Mouse (Mus musculus) MEL (cell line): ENCODE measurements around the gene Rgs12. TPM values are rescaled to one million over a fixed set of nuclear protein-coding genes. Genes with fewer than 3 reads are reported as not detected.

Source experiments
- DNase-seq: peaks from one replicate; pipeline ENCODE4 v3.0.0; 2011; ENCODE audit warnings: low read depth, low spot score
- H3K27ac ChIP-seq: 2 replicates; pipeline ENCODE4 v1.5.1; 2012; ENCODE audit warnings: low read depth, mild to moderate bottlenecking, control low read depth, low read length, moderate library complexity; ENCODE audit not compliant: control insufficient read depth
- H3K27me3 ChIP-seq, 2 experiments: fragments of 150-350 bp in 1 of 2; sonication (generic) in 1 of 2; 2 replicates each; pipeline ENCODE4 v1.6.1; 2012; ENCODE audit warnings: low read length in 2 of 2, mild to moderate bottlenecking in 2 of 2, improper control_type of control experiment in 1 of 2, moderate library complexity in 1 of 2; ENCODE audit not compliant: insufficient read depth in 2 of 2, control insufficient read depth in 1 of 2
- H3K36me3 ChIP-seq, 2 experiments: 2 replicates each; pipeline ENCODE4 v1.6.1; 2012 to 2014; ENCODE audit warnings: low read length in 2 of 2, improper control_type of control experiment in 1 of 2, inconsistent platforms in 1 of 2, mild to moderate bottlenecking in 1 of 2; ENCODE audit not compliant: insufficient read depth in 2 of 2, control insufficient read depth in 1 of 2
- H3K4me1 ChIP-seq, 2 experiments: fragments of 150-350 bp in 1 of 2; sonication (generic) in 1 of 2; 2 replicates each; pipeline ENCODE4 v1.6.1; 2012; ENCODE audit warnings: low read length in 2 of 2, improper control_type of control experiment in 1 of 2, mild to moderate bottlenecking in 1 of 2; ENCODE audit not compliant: insufficient read depth in 2 of 2, control insufficient read depth in 1 of 2
- H3K4me3 ChIP-seq, 2 experiments: fragments of 150-350 bp in 1 of 2; sonication (generic) in 1 of 2; 2 replicates each; pipeline ENCODE4 v1.5.1; 2012; ENCODE audit warnings: low read depth in 2 of 2, low read length in 2 of 2, mild to moderate bottlenecking in 2 of 2, moderate library complexity in 2 of 2, control low read depth in 1 of 2, improper control_type of control experiment in 1 of 2; ENCODE audit not compliant: control insufficient read depth in 1 of 2, insufficient read depth in 1 of 2
- H3K79me2 ChIP-seq: 2 replicates; pipeline ENCODE4 v1.6.1; 2012; ENCODE audit warnings: mild to moderate bottlenecking, low read length, moderate library complexity; ENCODE audit not compliant: control insufficient read depth, poor library complexity, insufficient read depth
- H3K9ac ChIP-seq: 2 replicates; pipeline ENCODE4 v1.6.1; 2012; ENCODE audit warnings: low read depth, mild to moderate bottlenecking, control low read depth, low read length, moderate library complexity; ENCODE audit not compliant: control insufficient read depth, poor library complexity, severe bottlenecking
- H3K9me3 ChIP-seq: fragments of 150-350 bp; sonication (generic); replicated peaks from 2 replicates; pipeline ENCODE4 v1.6.1; 2012; ENCODE audit warnings: mild to moderate bottlenecking, low read length, improper control_type of control experiment, moderate library complexity; ENCODE audit not compliant: insufficient read depth
- BHLHE40 ChIP-seq: IDR thresholded peaks from 2 replicates; pipeline ENCODE4 v1.6.1; 2012; ENCODE audit warnings: low read depth, mild to moderate bottlenecking, inconsistent platforms, low read length, improper control_type of control experiment, borderline replicate concordance
- E2F4 ChIP-seq: IDR thresholded peaks from 2 replicates; pipeline ENCODE4 v1.6.1; 2011; ENCODE audit warnings: low read depth, low read length, improper control_type of control experiment, borderline replicate concordance
- ELF1 ChIP-seq: IDR thresholded peaks from 2 replicates; pipeline ENCODE4 v1.6.1; 2014; ENCODE audit warnings: low read depth, mild to moderate bottlenecking, inconsistent platforms, low read length, improper control_type of control experiment, moderate library complexity
- EP300 ChIP-seq, 2 experiments: IDR thresholded peaks; 2 replicates each; pipeline ENCODE4 v1.6.1; 2011; ENCODE audit warnings: improper control_type of control experiment in 2 of 2, low read length in 2 of 2, low read depth in 1 of 2, mild to moderate bottlenecking in 1 of 2
- GABPA ChIP-seq: IDR thresholded peaks from 2 replicates; pipeline ENCODE4 v1.6.1; 2012; ENCODE audit warnings: low read depth, mild to moderate bottlenecking, inconsistent platforms, low read length, improper control_type of control experiment, moderate library complexity
- HCFC1 ChIP-seq: IDR thresholded peaks from 2 replicates; pipeline ENCODE4 v1.6.1; 2012; ENCODE audit warnings: low read depth, mild to moderate bottlenecking, inconsistent platforms, low read length, improper control_type of control experiment, moderate library complexity
- MAFK ChIP-seq: IDR thresholded peaks from 2 replicates; pipeline ENCODE4 v1.6.1; 2011; ENCODE audit warnings: low read depth, mild to moderate bottlenecking, low read length, improper control_type of control experiment, borderline replicate concordance
- MAX ChIP-seq: IDR thresholded peaks from 2 replicates; pipeline ENCODE4 v1.6.1; 2011; ENCODE audit warnings: low read length, improper control_type of control experiment
- MAZ ChIP-seq: IDR thresholded peaks from 2 replicates; pipeline ENCODE4 v1.6.1; 2012; ENCODE audit warnings: low read depth, mild to moderate bottlenecking, inconsistent platforms, low read length, improper control_type of control experiment
- MYB ChIP-seq: IDR thresholded peaks from 2 replicates; pipeline ENCODE4 v1.6.1; 2011; ENCODE audit warnings: mild to moderate bottlenecking, low read depth, low read length, improper control_type of control experiment
- MYC ChIP-seq: IDR thresholded peaks from 2 replicates; pipeline ENCODE4 v1.6.1; 2011; ENCODE audit warnings: low read depth, mild to moderate bottlenecking, low read length, improper control_type of control experiment, moderate library complexity
- NRF1 ChIP-seq: IDR thresholded peaks from 2 replicates; pipeline ENCODE4 v1.6.1; 2014; ENCODE audit warnings: low read depth, mild to moderate bottlenecking, inconsistent platforms, low read length, improper control_type of control experiment, moderate library complexity; ENCODE audit not compliant: poor library complexity, insufficient read depth, severe bottlenecking
- POLR2AphosphoS2 ChIP-seq: IDR thresholded peaks from 2 replicates; pipeline ENCODE4 v1.6.1; 2011; ENCODE audit warnings: low read length, improper control_type of control experiment
- POLR2AphosphoS5 ChIP-seq: IDR thresholded peaks from 2 replicates; pipeline ENCODE4 v1.6.1; 2012; ENCODE audit warnings: low read depth, borderline replicate concordance, mild to moderate bottlenecking, inconsistent platforms, low read length, moderate library complexity, mixed read lengths
- RCOR1 ChIP-seq: IDR thresholded peaks from 2 replicates; pipeline ENCODE4 v1.6.1; 2012; ENCODE audit warnings: low read depth, mild to moderate bottlenecking, inconsistent platforms, low read length, improper control_type of control experiment
- SIN3A ChIP-seq: IDR thresholded peaks from 2 replicates; pipeline ENCODE4 v1.6.1; 2012; ENCODE audit warnings: low read length, improper control_type of control experiment, inconsistent platforms
- TAL1 ChIP-seq: IDR thresholded peaks from 2 replicates; pipeline ENCODE4 v1.6.1; 2012; ENCODE audit warnings: mild to moderate bottlenecking, inconsistent platforms, low read length, moderate library complexity, mixed read lengths
- TBP ChIP-seq: IDR thresholded peaks from 2 replicates; pipeline ENCODE4 v1.8.0; 2011; ENCODE audit warnings: low read depth, low read length, improper control_type of control experiment
- TCF12 ChIP-seq: IDR thresholded peaks from 2 replicates; pipeline ENCODE4 v1.6.1; 2014; ENCODE audit warnings: low read depth, mild to moderate bottlenecking, inconsistent platforms, low read length, improper control_type of control experiment, moderate library complexity
- USF1 ChIP-seq: IDR thresholded peaks from 2 replicates; pipeline ENCODE4 v1.6.1; 2014; ENCODE audit warnings: low read depth, mild to moderate bottlenecking, inconsistent platforms, low read length, improper control_type of control experiment, moderate library complexity
- USF2 ChIP-seq, 2 experiments: IDR thresholded peaks; 2 replicates each; pipeline ENCODE4 v1.6.1; 2011 to 2012; ENCODE audit warnings: improper control_type of control experiment in 2 of 2, low read length in 2 of 2, borderline replicate concordance in 1 of 2, inconsistent platforms in 1 of 2, low read depth in 1 of 2, mild to moderate bottlenecking in 1 of 2; ENCODE audit not compliant: insufficient read depth in 1 of 2
- ZC3H11A ChIP-seq: IDR thresholded peaks from 2 replicates; pipeline ENCODE4 v1.6.1; 2012; ENCODE audit warnings: low read depth, mild to moderate bottlenecking, inconsistent platforms, low read length, improper control_type of control experiment
- polyA plus RNA-seq, 2 experiments: library from polyadenylated mRNA; stranded (reverse) in 1 of 2; unstranded in 1 of 2; fragments of >175 nt in 1 of 2; fragments of >200 nt in 1 of 2; gene quantifications; 2 replicates each; pipeline versions ENCODE4 v1.2.1 to v1.2.4; 2012; ENCODE audit warnings: low replicate concordance in 2 of 2, low read depth in 1 of 2; ENCODE audit not compliant: insufficient read length in 2 of 2, insufficient read depth in 1 of 2, missing spikeins in 1 of 2
- total RNA-seq: library from RNA; depleted of rRNA; stranded (reverse); fragments of 300-350 nt; gene quantifications from 2 replicates; pipeline ENCODE4 v1.2.3, GENCODE M21; 2012

Rgs12 gene
- total and polyA plus RNA-seq, 3 experiments, result 11.9 to 15.4 TPM; not detected in 1

GRCm38 (mm10) chr5:34918785-34919184 is 30.5 kb upstream of the Rgs12 start (continued):
- TF ChIP-seq HCFC1, result no peak
- no peak for TF ChIP-seq MYB
- TF ChIP-seq USF2 (IDR thresholded peaks at IDR 0.05; ENCODE audit: borderline replicate concordance in 1 of 2, insufficient read depth in 1 of 2, low read depth in 1 of 2, low read length in 2 of 2), result no peak
- peak; percentile 74 for TF ChIP-seq RCOR1
- TF ChIP-seq EP300 (IDR thresholded peaks at IDR 0.05; ENCODE audit: low read depth in 1 of 2, low read length in 2 of 2), result peak; percentile 83 to 90
- peak; percentile 38; the same call in 1 of the 2 replicates for TF ChIP-seq MYC
- TF ChIP-seq MAX, result no peak; the same call in 1 of the 2 replicates
- no peak for TF ChIP-seq NRF1

- no peaks in the 10 kb centered on the region for H3K27me3 ChIP-seq
- H3K27ac ChIP-seq, result no peak overlapping the region
- H3K36me3 ChIP-seq, result peaks cover 0 to 17% of the 10 kb centered on the region in 2 experiments; a peak in 2 of 4 replicates
- H3K9ac ChIP-seq, result no peak overlapping the region
- peaks cover 16 to 32% of the 10 kb centered on the region in 2 experiments for H3K4me1 ChIP-seq
- no peak for DNase-seq
- H3K79me2 ChIP-seq, result no peaks in the 10 kb centered on the region
- no peak for TF ChIP-seq MAZ
- no peak for TF ChIP-seq USF1
- TF ChIP-seq MAFK, result no peak
- TF ChIP-seq ELF1, result no peak
- TF ChIP-seq ZC3H11A, result no peak
- no peak for TF ChIP-seq TCF12
- no peak for TF ChIP-seq GABPA
- TF ChIP-seq POLR2AphosphoS5, result no peak
- TF ChIP-seq POLR2AphosphoS2, result no peak
- TF ChIP-seq BHLHE40, result no peak
- TF ChIP-seq TAL1, result no peak
- no peak for TF ChIP-seq SIN3A
- no peak for TF ChIP-seq TBP
- TF ChIP-seq E2F4, result no peak
- H3K9me3 ChIP-seq, result no peaks in the 10 kb centered on the region
- no peak overlapping the region for H3K4me3 ChIP-seq
These were observed 26.7 kb upstream of the Rgs12 start for GRCm38 (mm10) chr5:34922531-34922930.
